Mouse (Mus musculus) brown adipose tissue, adult 24 weeks (tissue): ENCODE results near the gene Vps53. TPM values are rescaled to one million over a fixed set of nuclear protein-coding genes. Genes with fewer than 3 reads are reported as not detected.

ENCODE experiments used
- H3K27ac ChIP-seq: fragments of 200-500 bp; replicated peaks from 2 replicates; pipeline ENCODE4 v1.5.1; 2012; ENCODE audit warnings: low read depth, mild to moderate bottlenecking, low read length
- H3K4me1 ChIP-seq: fragments of 200-500 bp; 2 replicates; pipeline ENCODE4 v1.6.1; 2012; ENCODE audit warnings: low read length, mixed read lengths; ENCODE audit not compliant: control insufficient read depth, insufficient read depth, insufficient read length
- H3K4me3 ChIP-seq: fragments of 200-500 bp; 2 replicates; pipeline ENCODE4 v1.5.1; 2012; ENCODE audit warnings: low read depth, mild to moderate bottlenecking, low read length, moderate library complexity; ENCODE audit not compliant: insufficient read depth
- polyA plus RNA-seq: library from polyadenylated mRNA; stranded (reverse); fragments of >200 nt; gene quantifications from 2 replicates; pipeline ENCODE4 v1.2.4, GENCODE M21; 2012; ENCODE audit not compliant: missing spikeins, insufficient read depth, insufficient read length

The Vps53 gene
- polyA plus RNA-seq, 1 experiment = 21.9 TPM

GRCm38 (mm10) chr11:76150980-76151379 lies 28.5 kb downstream of the Vps53 start:
- peak overlapping the region; percentile 61 for H3K27ac ChIP-seq
- H3K4me3 ChIP-seq = no peak overlapping the region
- H3K4me1 ChIP-seq = peaks cover 8% of the 10 kb centered on the region

DNA sequence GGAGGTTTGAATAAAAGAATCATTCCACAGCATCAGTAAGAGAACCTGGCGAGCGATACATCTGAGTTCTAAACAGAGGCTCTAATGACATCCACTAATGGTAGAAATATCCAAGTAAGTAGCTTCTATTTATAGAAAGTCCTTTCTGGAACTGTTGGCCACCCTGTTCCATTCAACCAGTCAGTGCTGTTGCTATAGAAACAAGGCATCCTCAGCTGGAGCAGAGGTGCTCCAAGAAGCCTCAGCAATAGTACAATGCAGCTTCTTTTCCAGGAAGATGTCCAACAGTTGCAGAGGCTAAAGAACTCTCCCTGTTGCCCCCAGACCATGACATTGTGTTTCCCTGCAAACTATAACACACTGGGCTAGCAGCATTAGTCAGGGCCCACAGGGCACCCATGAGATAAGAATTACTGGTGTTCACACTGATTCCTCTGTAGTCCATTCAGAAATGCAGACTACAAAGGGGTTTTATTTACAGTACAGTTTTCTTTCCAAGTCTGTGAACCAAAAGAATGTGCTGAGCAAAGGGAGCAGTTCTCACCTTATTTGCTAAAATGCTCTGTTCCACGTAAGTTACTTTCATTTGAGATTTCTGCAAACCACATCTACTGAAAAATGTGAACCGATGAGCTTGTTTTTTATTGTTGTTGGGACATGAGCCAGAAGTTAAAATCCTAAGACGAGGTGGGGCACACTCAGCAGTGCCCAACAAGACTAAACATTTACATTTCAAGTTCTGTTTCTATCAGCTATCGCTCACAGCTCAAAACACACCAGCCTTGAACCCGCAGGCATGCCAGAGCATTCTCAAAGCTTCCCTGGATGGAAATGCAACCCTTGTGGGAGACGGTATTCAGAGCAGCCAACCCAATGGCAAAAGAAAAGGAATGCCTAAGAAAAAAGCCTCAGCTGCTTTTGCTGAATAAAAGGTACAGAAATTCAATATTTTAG lies 31.1 kb downstream of the Vps53 start:
- Histone ChIP-seq H3K4me3 (no peak overlapping the region), H3K4me1 (peaks cover 15% of the 10 kb centered on the region), H3K27ac (no peak overlapping the region; the same call in 1 of the 2 replicates)

DNA sequence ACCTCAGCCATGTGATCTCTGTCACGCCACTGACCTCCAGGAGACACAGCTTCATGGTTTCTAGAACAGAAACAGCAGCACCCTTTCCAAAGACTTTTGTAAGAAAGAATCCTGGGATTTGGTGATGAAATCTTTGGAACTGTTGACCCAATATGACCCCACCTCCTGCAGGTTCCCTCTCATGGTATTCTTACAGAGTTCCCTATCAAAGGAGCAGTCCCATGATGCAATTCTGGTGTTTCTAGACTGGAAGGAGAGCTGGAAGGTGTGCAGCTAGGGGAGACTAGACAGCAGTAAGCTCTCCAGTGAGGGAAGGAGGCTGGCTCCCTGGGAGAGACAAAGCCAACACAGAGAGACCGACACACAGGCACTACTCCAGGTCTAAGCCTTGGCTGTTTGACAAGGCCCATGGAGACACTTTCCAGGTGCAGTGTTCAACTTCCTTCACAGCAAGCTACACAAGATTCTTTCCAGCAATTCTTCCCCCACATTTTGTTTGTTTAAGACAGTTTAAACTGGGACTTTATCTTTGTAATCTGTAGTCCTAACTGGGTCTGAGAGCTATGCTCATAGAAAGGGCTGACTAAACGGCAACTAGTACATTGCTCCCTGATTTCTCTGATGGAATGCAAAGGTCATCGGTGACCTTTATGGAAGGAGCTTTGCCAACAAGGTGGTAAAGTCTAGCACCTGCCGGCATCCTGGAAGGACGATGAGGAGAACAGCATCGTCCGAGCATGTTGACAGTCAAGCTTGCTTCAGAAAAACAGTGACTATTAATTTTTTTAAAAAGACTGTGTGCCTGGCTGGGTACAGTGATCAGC lies 33.0 kb downstream of the Vps53 start:
- Histone ChIP-seq H3K27ac (0 out of 2 replicates have a peak overlapping the region, but pooled peaks have one; percentile 28), H3K4me3 (no peak overlapping the region), H3K4me1 (peaks cover 15% of the 10 kb centered on the region)

GRCm38 (mm10) chr11:76145169-76145568 lies 34.3 kb downstream of the Vps53 start:
- Histone ChIP-seq H3K27ac (no peak overlapping the region), H3K4me1 (peaks cover 15% of the 10 kb centered on the region)

DNA sequence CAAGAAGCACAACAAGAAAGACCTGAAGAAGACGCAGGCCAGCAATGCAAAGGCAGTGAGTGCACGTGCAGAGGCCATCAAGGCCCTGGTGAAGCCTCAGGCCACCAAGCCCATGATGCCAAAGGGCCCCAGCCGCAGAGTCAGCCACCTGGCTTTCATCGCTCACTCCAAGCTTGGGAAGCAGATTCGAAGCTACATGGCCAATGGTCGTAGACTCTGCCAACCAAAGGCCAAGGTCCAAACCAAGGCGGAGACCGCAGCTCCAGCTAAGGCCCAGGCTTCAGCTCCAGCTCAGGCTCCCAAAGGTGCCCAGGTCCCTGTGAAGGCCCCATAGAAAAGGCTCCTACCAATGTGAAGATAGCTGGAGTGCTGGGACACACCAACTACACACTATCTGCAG lies 35.1 kb downstream of the Vps53 start:
- H3K27ac ChIP-seq = no peak overlapping the region
- no peak overlapping the region for H3K4me3 ChIP-seq
- H3K4me1 ChIP-seq = peaks cover 15% of the 10 kb centered on the region

More at GRCm38 (mm10) chr11:76145169-76145568, 34.3 kb downstream of the Vps53 start:
- no peak overlapping the region for H3K4me3 ChIP-seq

DNA sequence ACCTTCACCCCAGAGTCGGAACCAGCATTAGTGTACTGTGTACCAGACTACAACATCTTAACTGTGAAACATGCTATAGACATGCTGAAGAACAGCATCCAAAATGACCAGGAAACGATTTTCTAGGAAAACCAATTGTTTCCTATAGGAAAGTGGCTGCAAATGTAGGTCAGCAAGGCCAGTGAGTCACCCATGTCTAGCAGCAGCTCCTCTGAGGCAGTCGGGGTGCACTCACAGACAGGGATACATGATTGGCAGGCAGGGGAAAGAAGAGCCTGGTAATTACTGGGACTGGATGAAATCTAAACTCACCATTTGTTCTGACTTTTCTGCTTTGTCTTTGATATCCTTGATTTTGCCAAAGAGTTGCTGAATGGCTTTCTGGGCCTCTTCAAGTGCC lies 41.5 kb downstream of the Vps53 start:
- Histone ChIP-seq H3K27ac (no peak overlapping the region), H3K4me1 (peaks cover 11% of the 10 kb centered on the region), H3K4me3 (no peak overlapping the region)

- Histone ChIP-seq H3K4me3 (no peak overlapping the region), H3K4me1 (peaks cover 18% of the 10 kb centered on the region), H3K27ac (peak overlapping the region; percentile 51)
Observed at GRCm38 (mm10) chr11:76135641-76136437, 43.6 kb downstream of the Vps53 start.

GRCm38 (mm10) chr11:76130859-76131258 lies 48.6 kb downstream of the Vps53 start:
- Histone ChIP-seq H3K4me1 (peaks cover 19% of the 10 kb centered on the region), H3K27ac (peak overlapping the region; percentile 93), H3K4me3 (no peak overlapping the region)

GRCm38 (mm10) chr11:76125386-76125785 lies 54.1 kb downstream of the Vps53 start:
- Histone ChIP-seq H3K4me3 (no peak overlapping the region), H3K27ac (no peak overlapping the region)

DNA sequence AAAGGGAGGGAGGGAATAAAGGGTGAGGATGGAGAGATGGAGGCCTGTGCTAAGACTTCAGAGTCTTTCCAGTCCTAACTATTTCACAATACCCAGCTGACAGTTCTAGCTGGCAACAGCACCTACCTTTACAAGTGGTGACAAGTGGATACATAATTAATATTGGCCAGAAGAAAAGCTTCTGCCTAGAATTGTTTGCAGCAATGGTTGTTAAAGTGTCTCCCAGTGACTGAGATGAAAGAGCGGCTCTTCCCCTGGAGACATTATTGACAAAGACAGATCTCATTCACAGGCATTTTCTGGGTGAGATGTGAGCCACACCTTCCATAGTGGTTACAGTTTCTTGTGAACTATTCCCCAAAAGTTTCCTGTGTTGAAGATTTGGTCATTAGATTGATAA lies 55.9 kb downstream of the Vps53 start:
- Histone ChIP-seq H3K4me3 (no peak overlapping the region), H3K27ac (no peak overlapping the region), H3K4me1 (peaks cover 29% of the 10 kb centered on the region)

More at GRCm38 (mm10) chr11:76125386-76125785, 54.1 kb downstream of the Vps53 start:
- H3K4me1 ChIP-seq = peaks cover 26% of the 10 kb centered on the region

DNA sequence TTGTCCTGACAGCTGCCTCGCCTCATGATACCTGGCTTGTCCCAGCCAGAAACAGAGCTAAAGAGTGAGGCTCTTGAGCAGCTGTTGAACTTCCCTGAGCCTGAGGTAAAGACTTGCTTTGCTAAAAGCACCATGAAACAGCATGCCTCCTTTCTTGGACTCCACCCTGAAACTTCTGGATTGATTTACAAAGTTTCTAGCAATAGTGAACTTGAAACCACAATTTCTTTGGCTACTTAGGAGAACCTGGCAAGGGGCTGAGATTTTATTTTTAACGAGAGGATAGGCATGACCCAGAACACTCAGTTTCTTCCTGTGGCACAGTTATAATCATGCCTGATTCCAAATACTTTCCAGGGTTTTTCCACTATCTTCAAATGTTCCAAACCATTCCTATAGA lies 56.9 kb downstream of the Vps53 start:
- H3K4me1 ChIP-seq = peaks cover 33% of the 10 kb centered on the region
- H3K27ac ChIP-seq = peak overlapping the region; percentile 17; the same call in 1 of the 2 replicates
- no peak overlapping the region for H3K4me3 ChIP-seq

DNA sequence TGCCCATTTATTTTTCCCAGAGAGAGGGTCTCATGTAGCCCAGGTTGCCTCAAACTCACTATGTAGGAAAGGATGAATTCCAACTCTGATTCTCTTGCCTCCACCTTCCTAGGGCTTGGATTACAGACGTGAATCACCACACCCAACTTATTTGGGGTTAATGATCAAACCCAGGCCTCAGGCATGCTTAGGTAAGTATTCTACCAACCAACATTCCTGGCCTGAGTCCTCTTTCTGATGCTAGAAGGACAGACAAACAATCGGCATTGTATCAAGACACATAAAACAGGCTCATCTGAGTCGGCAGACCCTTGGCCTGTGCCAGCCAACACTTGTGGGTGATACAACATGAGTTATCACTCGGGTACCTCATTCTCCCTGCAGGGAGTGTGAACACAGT lies 58.4 kb downstream of the Vps53 start:
- H3K4me1 ChIP-seq = peaks cover 33% of the 10 kb centered on the region
- H3K27ac ChIP-seq = peak overlapping the region; percentile 31; the same call in 1 of the 2 replicates
- no peak overlapping the region for H3K4me3 ChIP-seq

DNA sequence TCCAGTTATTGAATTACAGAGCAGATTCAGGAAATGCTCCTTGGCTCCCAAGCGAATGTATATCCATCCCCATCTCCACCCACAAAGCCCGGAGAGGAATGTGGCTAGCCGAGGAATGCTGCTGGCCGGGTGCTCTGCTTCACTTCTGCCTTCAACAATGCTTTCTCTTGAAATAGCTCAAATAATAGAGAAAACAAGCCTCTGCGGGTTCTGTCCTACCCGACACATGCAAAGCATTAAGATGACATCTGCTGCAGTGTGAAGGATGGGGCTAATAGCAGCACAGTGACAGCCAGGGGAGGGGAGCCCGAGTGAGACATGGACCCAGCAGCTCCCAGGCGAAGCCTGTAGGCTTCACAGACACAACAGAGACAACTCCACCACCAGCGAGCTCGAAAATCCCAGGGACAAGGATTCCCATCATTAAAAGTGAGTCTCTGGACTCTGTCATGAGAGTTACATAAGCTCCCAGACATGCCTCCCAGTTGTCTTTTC lies 59.0 kb downstream of the Vps53 start:
- H3K4me1 ChIP-seq = peaks cover 30% of the 10 kb centered on the region
- peak overlapping the region; percentile 86 for H3K27ac ChIP-seq
- no peak overlapping the region for H3K4me3 ChIP-seq

DNA sequence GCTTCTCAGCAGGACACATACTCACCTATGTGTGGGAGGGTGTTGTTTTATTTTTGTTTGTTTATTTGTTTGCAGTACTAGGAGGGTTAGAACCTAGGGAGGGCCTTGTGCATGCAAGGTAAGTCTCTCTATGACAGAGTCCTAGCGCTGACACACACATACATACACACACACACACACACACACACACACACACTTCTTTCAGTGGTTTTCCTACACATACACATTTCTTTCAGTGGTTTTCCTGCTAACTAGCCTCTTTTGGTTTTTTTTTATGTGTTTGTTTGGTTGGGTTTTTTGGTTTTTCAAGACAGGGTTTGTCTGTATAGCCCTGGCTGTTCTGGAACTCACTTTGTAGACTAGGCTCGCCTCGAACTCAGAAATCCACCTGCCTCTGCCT lies 69.0 kb downstream of the Vps53 start:
- Histone ChIP-seq H3K4me3 (no peak overlapping the region), H3K4me1 (peaks cover 6% of the 10 kb centered on the region), H3K27ac (no peak overlapping the region)
